Mouse (Mus musculus) forebrain, postnatal 0 days (tissue): Measurements from ENCODE around the gene Usp2. TPM values are rescaled to one million over a fixed set of nuclear protein-coding genes. Genes with fewer than 3 reads are reported as not detected.

Experiments
- ATAC-seq: fragments of 200-750 bp; cut with Nextera tagmentation; 2 replicates; pipeline ENCODE4 v1.8.0; 2017; ENCODE audit warnings: mild to moderate bottlenecking, moderate library complexity
- DNase-seq: peaks from one replicate; pipeline ENCODE4 v3.0.0-alpha.2; 2015
- H3K27ac ChIP-seq: fragments of 300-500 bp; sonication (generic); 2 replicates; pipeline ENCODE4 v1.5.1; 2014; ENCODE audit warnings: low read depth, mild to moderate bottlenecking, antibody characterized with exemption, low read length, moderate library complexity, mixed read lengths
- H3K27me3 ChIP-seq: fragments of 300-500 bp; sonication (generic); 2 replicates; pipeline ENCODE4 v1.6.1; 2014; ENCODE audit warnings: mild to moderate bottlenecking, low read length, mixed read lengths; ENCODE audit not compliant: insufficient read depth
- H3K36me3 ChIP-seq: fragments of 300-500 bp; sonication (generic); 2 replicates; pipeline ENCODE4 v1.6.1; 2014; ENCODE audit warnings: mild to moderate bottlenecking, moderate library complexity; ENCODE audit not compliant: insufficient read depth
- H3K4me1 ChIP-seq: fragments of 300-500 bp; sonication (generic); 2 replicates; pipeline ENCODE4 v1.6.1; 2014; ENCODE audit warnings: antibody characterized with exemption; ENCODE audit not compliant: insufficient read depth
- H3K4me2 ChIP-seq: fragments of 300-500 bp; sonication (generic); 2 replicates; pipeline ENCODE4 v1.6.1; 2014; ENCODE audit warnings: low read depth, mild to moderate bottlenecking, moderate library complexity
- H3K4me3 ChIP-seq: fragments of 300-500 bp; sonication (generic); 2 replicates; pipeline ENCODE4 v1.5.1; 2014; ENCODE audit warnings: low read depth, low read length, mixed read lengths
- H3K9ac ChIP-seq: fragments of 300-500 bp; sonication (generic); 2 replicates; pipeline ENCODE4 v1.6.1; 2014; ENCODE audit warnings: mild to moderate bottlenecking
- H3K9me3 ChIP-seq: fragments of 300-500 bp; sonication (generic); 2 replicates; pipeline ENCODE4 v1.6.1; 2016; ENCODE audit warnings: low read length
- CTCF ChIP-seq: sonication (generic); IDR thresholded peaks from 2 replicates; pipeline ENCODE4 v1.5.1; 2016; ENCODE audit warnings: antibody characterized with exemption, control low read depth, low read depth
- WGBS: fragments of 180-500 bp; shearing (Covaris S2); extraction: QIAGEN DNeasy Blood & Tissue Kit; methylation state at CpG from one replicate; pipeline ENCODE4 v1.1.7; 2014; 5-methylcytosine and 5-hydroxymethylcytosine counted together
- polyA plus RNA-seq: library from polyadenylated mRNA; unstranded; fragments of >200 nt; fragmentation: Nextera tagmentation; extraction: Ambion mirVana; gene quantifications from 2 replicates; pipeline ENCODE4 v1.2.1, GENCODE M21; 2015
- total RNA-seq: library from RNA; depleted of rRNA; stranded (reverse); fragments of >200 nt; gene quantifications from 2 replicates; pipeline ENCODE4 v1.2.3, GENCODE M21; 2014

Usp2 gene
- total and polyA plus RNA-seq, 2 experiments from 2014 or later, result 16.6 to 20.2 TPM

DNA sequence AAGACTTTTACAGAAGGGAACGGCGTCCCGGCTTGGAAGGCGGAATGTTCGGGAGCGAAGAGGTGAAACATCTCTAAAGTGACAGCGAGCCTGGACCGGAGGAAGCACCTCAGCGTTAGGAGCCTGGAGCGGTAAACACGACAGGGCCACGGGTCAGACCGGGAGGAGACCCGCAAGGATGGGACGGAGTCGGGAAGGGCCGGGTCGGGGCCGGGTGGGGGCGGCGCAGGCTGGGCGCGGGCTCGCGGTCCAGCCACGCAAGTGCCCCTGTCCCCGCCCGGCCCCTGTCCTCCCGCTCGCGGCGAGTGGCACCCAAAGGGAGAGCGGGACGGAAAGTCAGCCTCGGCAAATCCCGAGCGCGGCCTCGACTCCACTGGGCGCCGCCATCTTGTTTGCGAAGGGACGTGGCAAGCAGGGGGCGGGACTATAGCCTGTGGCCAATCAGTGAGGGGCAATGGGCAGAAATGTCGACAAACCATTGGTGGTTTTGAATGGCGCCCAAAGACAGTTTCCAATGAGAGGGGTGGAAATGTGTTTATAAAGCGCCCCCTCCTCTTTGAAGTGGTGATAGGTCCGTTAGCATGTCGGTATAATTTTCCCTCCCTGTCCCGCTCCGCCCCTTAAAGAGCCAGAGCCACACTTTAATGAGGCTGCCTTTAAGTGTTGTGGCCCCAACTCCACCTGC is 46.4 kb downstream of the Usp2 start, which contains the start of the genes Gm49380 and Rnf26:
Gm49380 (minus strand) TSS at position 396 of the 685 bp plus-strand sequence.
Rnf26 (minus strand) TSS at position 413 of the 685 bp plus-strand sequence.
- H3K27ac ChIP-seq, result no peak within 1 kb of the TSS
- TF ChIP-seq CTCF, result no peak
- peaks cover 20% of the 10 kb centered on the region; the same call in 1 of the 2 replicates for H3K4me1 ChIP-seq
- DNase-seq (peak; percentile 98), ATAC-seq (peak; percentile 98)
- peak within 1 kb of the TSS; percentile 53 for H3K4me2 ChIP-seq
- no peaks in the 10 kb centered on the region for H3K36me3 ChIP-seq
- H3K4me3 ChIP-seq, result peak within 1 kb of the TSS; percentile 66
- under 1% methylated on average over 48 of the region's 51 CpGs for WGBS
- no peaks in the 10 kb centered on the region for H3K27me3 ChIP-seq
- H3K9me3 ChIP-seq, result no peaks in the 10 kb centered on the region
- peak within 1 kb of the TSS; percentile 57 for H3K9ac ChIP-seq

DNA sequence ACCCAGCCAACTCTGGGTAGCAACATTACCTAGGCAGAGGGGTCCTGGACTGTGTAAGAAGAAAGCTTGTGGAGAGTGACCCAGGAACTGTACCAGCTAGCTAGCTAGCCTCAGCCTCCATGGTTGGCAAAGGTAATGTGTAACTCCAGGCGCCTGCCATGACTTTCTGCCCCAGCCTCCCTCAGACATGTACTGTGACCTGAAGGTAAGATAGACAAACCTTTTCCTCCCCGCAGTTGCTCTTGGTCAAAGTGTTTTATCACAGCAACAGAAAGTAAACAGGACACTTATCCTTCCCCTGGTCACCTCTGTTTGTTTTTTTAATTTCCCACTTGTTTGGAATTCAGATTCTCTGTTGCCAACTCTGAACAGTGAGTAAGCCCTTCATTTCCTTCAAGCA is 47.6 kb downstream of the Usp2 start:
- Histone ChIP-seq H3K27ac (no peak overlapping the region), H3K9ac (no peak overlapping the region), H3K4me1 (peaks cover 11% of the 10 kb centered on the region; the same call in 1 of the 2 replicates), H3K4me3 (no peak overlapping the region), H3K36me3 (no peaks in the 10 kb centered on the region), H3K4me2 (no peak overlapping the region), H3K27me3 (no peaks in the 10 kb centered on the region), H3K9me3 (no peaks in the 10 kb centered on the region)
- DNase-seq (no peak), ATAC-seq (no peak)
- WGBS, result 94% methylated on average over 2 of the region's 2 CpGs
- no peak for TF ChIP-seq CTCF

DNA sequence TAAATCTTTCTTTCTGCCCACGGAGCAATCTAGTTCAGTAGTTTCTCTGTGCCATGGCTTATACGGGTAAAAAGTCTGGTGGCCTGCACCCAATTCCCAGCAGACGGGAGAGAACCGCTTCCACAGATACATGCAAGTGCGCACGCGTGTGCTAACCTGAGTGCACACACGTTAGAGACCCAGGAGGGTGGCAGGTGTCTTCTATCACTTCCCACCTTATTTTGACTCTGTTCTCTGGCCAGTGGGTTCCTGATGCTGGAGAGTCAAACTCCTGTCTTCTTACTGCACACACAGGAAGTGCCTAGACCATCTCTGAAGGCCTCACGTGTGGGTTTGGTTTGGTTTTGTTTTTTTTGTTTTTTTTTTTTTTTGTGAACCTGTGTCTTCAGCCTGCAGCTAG is 48.8 kb downstream of the Usp2 start:
- DNase-seq (no peak), ATAC-seq (no peak)
- 93% methylated on average over 9 of the region's 9 CpGs for WGBS
- Histone ChIP-seq H3K4me1 (peaks cover under 1% of the 10 kb centered on the region; the same call in 1 of the 2 replicates), H3K36me3 (no peaks in the 10 kb centered on the region), H3K4me3 (no peak overlapping the region), H3K9ac (no peak overlapping the region), H3K27me3 (no peaks in the 10 kb centered on the region), H3K27ac (no peak overlapping the region), H3K4me2 (no peak overlapping the region), H3K9me3 (no peaks in the 10 kb centered on the region)
- TF ChIP-seq CTCF, result no peak

DNA sequence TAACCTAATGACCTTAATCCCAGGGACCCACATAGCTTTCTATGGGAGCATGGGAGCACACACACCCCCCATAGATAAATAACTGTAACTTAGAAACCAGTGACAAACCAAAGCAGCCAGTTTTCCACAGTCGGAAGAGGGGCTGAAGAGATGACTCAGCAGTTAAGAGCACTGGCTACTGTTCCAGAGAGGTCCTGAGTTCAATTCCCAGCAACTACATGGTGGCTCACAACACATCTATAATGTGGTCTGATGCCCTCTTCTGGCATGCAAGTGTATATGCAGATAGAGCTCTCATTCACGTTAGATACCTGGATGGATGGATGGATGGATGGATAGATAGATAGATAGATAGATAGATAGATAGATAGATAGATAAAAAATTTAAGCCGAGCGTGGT is 49.4 kb downstream of the Usp2 start:
- Histone ChIP-seq H3K4me1 (no peaks in the 10 kb centered on the region; the same call in 1 of the 2 replicates), H3K9ac (no peak overlapping the region), H3K4me3 (no peak overlapping the region), H3K27ac (no peak overlapping the region), H3K9me3 (no peaks in the 10 kb centered on the region), H3K36me3 (no peaks in the 10 kb centered on the region), H3K4me2 (no peak overlapping the region), H3K27me3 (no peaks in the 10 kb centered on the region)
- WGBS, result 88% methylated on average over 4 of the region's 4 CpGs
- ATAC-seq (no peak), DNase-seq (no peak)
- peak; percentile 25 for TF ChIP-seq CTCF

DNA sequence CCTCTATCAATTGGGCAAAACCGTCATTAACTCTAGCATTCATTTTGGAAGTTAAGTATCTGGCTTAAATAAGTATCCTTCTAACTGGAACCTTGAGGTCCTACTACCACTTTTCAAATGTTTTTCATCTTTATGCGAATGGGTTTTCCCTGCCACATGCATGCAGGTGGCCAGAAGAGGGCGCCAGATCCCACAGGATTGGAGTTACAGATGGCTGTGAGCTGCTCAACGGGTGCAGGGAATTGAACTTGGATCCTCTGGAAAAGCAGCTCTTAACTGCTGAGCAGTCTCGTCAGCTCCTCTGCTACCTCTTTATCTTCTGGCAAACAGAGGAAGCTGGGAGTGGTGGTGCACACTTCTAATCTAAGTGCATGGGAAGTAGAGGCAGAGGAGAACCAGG is 52.2 kb downstream of the Usp2 start:
- no peak overlapping the region for H3K27ac ChIP-seq
- H3K9me3 ChIP-seq, result no peaks in the 10 kb centered on the region
- H3K36me3 ChIP-seq, result no peaks in the 10 kb centered on the region
- TF ChIP-seq CTCF, result peak; percentile 53
- no peaks in the 10 kb centered on the region for H3K27me3 ChIP-seq
- H3K4me2 ChIP-seq, result no peak overlapping the region
- H3K9ac ChIP-seq, result no peak overlapping the region
- DNase-seq (no peak), ATAC-seq (no peak)
- H3K4me3 ChIP-seq, result no peak overlapping the region
- 52% methylated on average over 5 of the region's 5 CpGs for WGBS
- H3K4me1 ChIP-seq, result no peaks in the 10 kb centered on the region; the same call in 1 of the 2 replicates

DNA sequence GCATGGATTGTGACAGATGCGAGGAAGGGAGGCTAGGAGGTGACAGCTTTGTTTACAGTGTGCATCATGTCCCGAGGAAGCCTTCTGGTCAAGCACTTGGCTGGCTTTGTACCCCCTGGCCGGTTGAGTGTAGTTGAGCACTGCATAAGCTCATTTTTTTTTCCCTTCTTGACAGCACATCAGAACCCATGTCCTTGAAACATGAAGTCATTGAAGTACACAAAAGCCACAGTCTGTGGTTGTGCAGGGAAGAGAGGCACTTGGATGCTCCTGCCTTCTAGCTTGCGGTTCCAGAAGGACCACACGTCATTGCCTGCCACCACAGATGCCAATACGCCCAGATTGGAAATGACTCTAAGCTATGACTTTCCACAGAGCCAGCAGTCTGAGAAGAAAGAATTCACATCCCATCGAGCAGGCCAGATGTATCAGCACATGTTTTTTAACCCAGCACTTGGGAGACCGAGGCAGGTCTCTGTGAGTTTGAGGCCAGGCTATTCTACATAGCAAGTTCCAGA is 53.2 kb downstream of the Usp2 start:
- Histone ChIP-seq H3K4me1 (no peaks in the 10 kb centered on the region), H3K9me3 (no peaks in the 10 kb centered on the region), H3K27me3 (no peaks in the 10 kb centered on the region), H3K4me3 (no peak overlapping the region), H3K4me2 (no peak overlapping the region), H3K36me3 (no peaks in the 10 kb centered on the region), H3K27ac (no peak overlapping the region), H3K9ac (no peak overlapping the region)
- DNase-seq, result no peak
- 84% methylated on average over 8 of the region's 8 CpGs for WGBS
- no peak for TF ChIP-seq CTCF
- no peak for ATAC-seq

DNA sequence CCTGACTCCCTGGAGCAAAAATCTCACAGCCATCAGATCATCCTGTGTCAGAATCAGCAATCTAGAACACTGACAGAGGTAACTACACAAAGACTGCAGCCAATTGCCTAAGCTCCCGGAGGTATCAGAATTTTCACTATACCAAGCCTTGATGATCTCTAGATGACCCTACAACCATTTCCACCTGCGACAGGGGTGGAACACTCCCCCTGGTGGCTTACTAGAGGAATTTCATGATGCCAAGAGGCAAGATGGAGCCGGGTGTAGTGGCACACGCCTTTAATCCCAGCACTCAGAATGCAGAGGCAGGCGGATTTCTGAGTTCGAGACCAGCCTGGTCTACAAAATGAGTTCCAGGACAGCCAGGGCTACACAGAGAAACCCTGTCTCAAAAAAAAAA is 57.5 kb downstream of the Usp2 start:
- TF ChIP-seq CTCF, result peak; percentile 56
- WGBS, result 78% methylated on average over 6 of the region's 6 CpGs
- DNase-seq, result no peak

More for the DNA sequence above, 57.5 kb downstream of the Usp2 start:
- ATAC-seq, result no peak
- Histone ChIP-seq H3K4me3 (no peak overlapping the region), H3K9me3 (no peaks in the 10 kb centered on the region), H3K4me2 (no peak overlapping the region), H3K27ac (no peak overlapping the region), H3K27me3 (no peaks in the 10 kb centered on the region), H3K36me3 (no peaks in the 10 kb centered on the region), H3K9ac (no peak overlapping the region), H3K4me1 (no peaks in the 10 kb centered on the region)
